Mouse (Mus musculus) hindbrain, embryonic 11.5 days (tissue): Measurements from ENCODE around the gene Elobl. TPM values are rescaled to one million over a fixed set of nuclear protein-coding genes. Genes with fewer than 3 reads are reported as not detected.

Experiments used
- ATAC-seq: fragments of 200-750 bp; cut with Nextera tagmentation; 2 replicates; pipeline ENCODE4 v1.8.0; 2017; ENCODE audit warnings: mild to moderate bottlenecking, moderate TSS enrichment, moderate library complexity; ENCODE audit not compliant: low FRiP score
- DNase-seq: peaks from one replicate; pipeline ENCODE4 v3.0.0-alpha.2; 2015; ENCODE audit warnings: low spot score
- H3K27ac ChIP-seq: fragments of 300-500 bp; sonication (generic); 2 replicates; pipeline ENCODE4 v1.5.1; 2014; ENCODE audit warnings: mild to moderate bottlenecking, low read depth, low read length
- H3K27me3 ChIP-seq: fragments of 300-500 bp; sonication (generic); 2 replicates; pipeline ENCODE4 v1.6.1; 2014; ENCODE audit warnings: mild to moderate bottlenecking, low read length, moderate library complexity, mixed read lengths; ENCODE audit not compliant: control insufficient read depth, insufficient read depth
- H3K36me3 ChIP-seq: fragments of 300-500 bp; sonication (generic); 2 replicates; pipeline ENCODE4 v1.6.1; 2014; ENCODE audit warnings: mild to moderate bottlenecking, low read length, moderate library complexity, mixed read lengths; ENCODE audit not compliant: control insufficient read depth, insufficient read depth
- H3K4me1 ChIP-seq: fragments of 300-500 bp; sonication (generic); replicated peaks from 2 replicates; pipeline ENCODE4 v1.6.1; 2014; ENCODE audit warnings: low read length, mixed read lengths; ENCODE audit not compliant: control insufficient read depth, insufficient read depth
- H3K4me2 ChIP-seq: fragments of 300-500 bp; sonication (generic); replicated peaks from 2 replicates; pipeline ENCODE4 v1.6.1; 2014; ENCODE audit warnings: mild to moderate bottlenecking, low read depth, low read length
- H3K4me3 ChIP-seq: fragments of 300-500 bp; sonication (generic); 2 replicates; pipeline ENCODE4 v1.5.1; 2014; ENCODE audit warnings: low read depth, low read length
- H3K9ac ChIP-seq: fragments of 300-500 bp; sonication (generic); 2 replicates; pipeline ENCODE4 v1.6.1; 2014; ENCODE audit warnings: low read depth, low read length
- H3K9me3 ChIP-seq: fragments of 300-500 bp; sonication (generic); 2 replicates; pipeline ENCODE4 v1.6.1; 2016; ENCODE audit warnings: low read length; ENCODE audit not compliant: control insufficient read depth
- WGBS: fragments of 180-500 bp; shearing (Covaris S2); extraction: QIAGEN DNeasy Blood & Tissue Kit; methylation state at CpG from one replicate; pipeline ENCODE4 v1.1.7; 2014; 5-methylcytosine and 5-hydroxymethylcytosine counted together
- polyA plus RNA-seq: library from polyadenylated mRNA; unstranded; fragments of >200 nt; fragmentation: Nextera tagmentation; extraction: Ambion mirVana; gene quantifications from 2 replicates; pipeline ENCODE4 v1.2.1, GENCODE M21; 2014

Gene Elobl
- polyA plus RNA-seq, 1 experiment from 2014 or later, result not detected

- Histone ChIP-seq H3K36me3 (no peaks in the 10 kb centered on the region), H3K9ac (no peak overlapping the region), H3K4me2 (no peak overlapping the region), H3K27me3 (no peaks in the 10 kb centered on the region), H3K4me3 (no peak overlapping the region), H3K27ac (no peak overlapping the region), H3K4me1 (no peaks in the 10 kb centered on the region), H3K9me3 (no peaks in the 10 kb centered on the region)
- 95% methylated on average over 2 of the region's 2 CpGs for WGBS
- ATAC-seq (no peak), DNase-seq (no peak)
Measured at GRCm38 (mm10) chr11:88938770-88939169, 28.0 kb downstream of the Elobl start.

GRCm38 (mm10) chr11:88937886-88938285 lies 28.8 kb downstream of the Elobl start:
- ATAC-seq (no peak), DNase-seq (no peak)
- no peak overlapping the region for H3K9ac ChIP-seq
- H3K4me3 ChIP-seq, result no peak overlapping the region
- H3K27ac ChIP-seq, result no peak overlapping the region
- no peaks in the 10 kb centered on the region for H3K9me3 ChIP-seq
- H3K27me3 ChIP-seq, result no peaks in the 10 kb centered on the region
- H3K4me2 ChIP-seq, result no peak overlapping the region
- no peaks in the 10 kb centered on the region for H3K36me3 ChIP-seq
- H3K4me1 ChIP-seq, result no peaks in the 10 kb centered on the region
- WGBS, result 94% methylated on average over 2 of the region's 2 CpGs

- ATAC-seq, result no peak
- no peaks in the 10 kb centered on the region for H3K36me3 ChIP-seq
- no peaks in the 10 kb centered on the region for H3K9me3 ChIP-seq
- no peak overlapping the region for H3K27ac ChIP-seq
- 93% methylated on average over 19 of the region's 19 CpGs for WGBS
- no peaks in the 10 kb centered on the region for H3K27me3 ChIP-seq
- no peak overlapping the region for H3K4me3 ChIP-seq
- H3K4me2 ChIP-seq, result no peak overlapping the region
- no peak for DNase-seq
- H3K4me1 ChIP-seq, result no peaks in the 10 kb centered on the region
- H3K9ac ChIP-seq, result no peak overlapping the region
Measured at GRCm38 (mm10) chr11:88934089-88935000, 32.4 kb downstream of the Elobl start.

- H3K27ac ChIP-seq, result no peak overlapping the region
- no peaks in the 10 kb centered on the region for H3K36me3 ChIP-seq
- DNase-seq (no peak), ATAC-seq (no peak)
- no peaks in the 10 kb centered on the region for H3K27me3 ChIP-seq
- H3K4me2 ChIP-seq, result no peak overlapping the region
- no peaks in the 10 kb centered on the region for H3K9me3 ChIP-seq
- no peaks in the 10 kb centered on the region for H3K4me1 ChIP-seq
- H3K4me3 ChIP-seq, result no peak overlapping the region
- no peak overlapping the region for H3K9ac ChIP-seq
- 95% methylated on average over 9 of the region's 9 CpGs for whole genome bisulfite sequencing
Measured at GRCm38 (mm10) chr11:88933030-88933429, 33.7 kb downstream of the Elobl start.

GRCm38 (mm10) chr11:88931692-88932530 lies 34.8 kb downstream of the Elobl start:
- H3K4me1 ChIP-seq, result no peaks in the 10 kb centered on the region
- no peaks in the 10 kb centered on the region for H3K27me3 ChIP-seq
- H3K9ac ChIP-seq, result no peak overlapping the region
- no peaks in the 10 kb centered on the region; the same call in 1 of the 2 replicates for H3K36me3 ChIP-seq
- H3K9me3 ChIP-seq, result no peaks in the 10 kb centered on the region
- no peak overlapping the region for H3K4me3 ChIP-seq
- H3K4me2 ChIP-seq, result no peak overlapping the region
- DNase-seq, result no peak
- H3K27ac ChIP-seq, result no peak overlapping the region
- WGBS, result 68% methylated on average over 14 of the region's 14 CpGs
- no peak for ATAC-seq

- H3K4me2 ChIP-seq, result no peak overlapping the region
- no peaks in the 10 kb centered on the region; the same call in none of the 2 replicates for H3K36me3 ChIP-seq
- no peaks in the 10 kb centered on the region for H3K4me1 ChIP-seq
- H3K4me3 ChIP-seq, result no peak overlapping the region
- no peak overlapping the region for H3K9ac ChIP-seq
- H3K27ac ChIP-seq, result no peak overlapping the region
- WGBS, result 89% methylated on average over 5 of the region's 5 CpGs
- DNase-seq, result no peak
- H3K9me3 ChIP-seq, result no peaks in the 10 kb centered on the region
- no peaks in the 10 kb centered on the region for H3K27me3 ChIP-seq
- no peak for ATAC-seq
Measured at GRCm38 (mm10) chr11:88926566-88926965, 40.2 kb downstream of the Elobl start.

Other genes starting within 250 kb of the Elobl start
- gene Msi2, start 248.4 kb downstream of the Elobl start, polyA plus RNA-seq, result 26.7 and 40.1 TPM in 2 replicates
- 14.0 and 14.2 TPM in 2 replicates for gene Akap1, start 102.3 kb downstream of the Elobl start, polyA plus RNA-seq
- gene Scpep1, start 11.5 kb downstream of the Elobl start, polyA plus RNA-seq, result 59.4 and 61.8 TPM in 2 replicates
- 18.5 and 18.8 TPM in 2 replicates for gene Coil, start 3.3 kb upstream of the Elobl start, polyA plus RNA-seq
- 3.6 and 3.8 TPM in 2 replicates for gene Trim25, start 32.4 kb upstream of the Elobl start, polyA plus RNA-seq
- 4.1 and 5.2 TPM in 2 replicates for gene Dgke, start 99.9 kb upstream of the Elobl start, polyA plus RNA-seq
- not detected in 2 replicates for gene Gm525, start 106.9 kb upstream of the Elobl start, polyA plus RNA-seq